Mouse (Mus musculus) CH12.LX (cell line): ENCODE results near the gene Sema5b. TPM values are rescaled to one million over a fixed set of nuclear protein-coding genes. Genes with fewer than 3 reads are reported as not detected.

Experiments used
- DNase-seq: peaks from one replicate; pipeline ENCODE4 v3.0.0-alpha.2; 2013; ENCODE audit errors: extremely low read depth
- H3K27ac ChIP-seq: 2 replicates; pipeline ENCODE4 v1.5.1; 2012; ENCODE audit warnings: low read depth, mild to moderate bottlenecking, control low read depth, moderate library complexity; ENCODE audit not compliant: insufficient read depth
- H3K27me3 ChIP-seq: replicated peaks from 2 replicates; pipeline ENCODE3; 2012; ENCODE audit warnings: inconsistent platforms
- H3K36me3 ChIP-seq, 2 experiments: replicated peaks in 1 of 2; 2 replicates each; pipeline versions ENCODE3 to v1.6.1; 2012; ENCODE audit warnings: inconsistent platforms in 1 of 2, low read length in 1 of 2, mild to moderate bottlenecking in 1 of 2, mixed read lengths in 1 of 2, moderate library complexity in 1 of 2; ENCODE audit not compliant: control insufficient read depth in 1 of 2, insufficient read depth in 1 of 2
- H3K4me1 ChIP-seq, 2 experiments: 2 replicates each; pipeline ENCODE4 v1.6.1; 2012; ENCODE audit warnings: inconsistent platforms in 1 of 2, moderate library complexity in 1 of 2; ENCODE audit not compliant: insufficient read depth in 2 of 2, control insufficient read depth in 1 of 2
- H3K4me2 ChIP-seq: 2 replicates; pipeline ENCODE4 v1.6.1; 2012; ENCODE audit warnings: low read depth, mild to moderate bottlenecking, control low read depth; ENCODE audit not compliant: poor library complexity, insufficient read depth, severe bottlenecking
- H3K4me3 ChIP-seq, 3 experiments: fragments of 150-350 bp in 1 of 3; sonication (generic) in 1 of 3; replicated peaks in 1 of 3; 2 replicates each; pipeline versions ENCODE3 to v1.5.1; 2011 to 2012; ENCODE audit warnings: low read depth in 2 of 3, low read length in 2 of 3, mild to moderate bottlenecking in 2 of 3, moderate library complexity in 2 of 3, control low read depth in 1 of 3, improper control_type of control experiment in 1 of 3, inconsistent platforms in 1 of 3, mixed read lengths in 1 of 3; ENCODE audit not compliant: poor library complexity in 1 of 3
- H3K79me2 ChIP-seq: replicated peaks from 2 replicates; pipeline ENCODE4 v1.6.1; 2012; ENCODE audit warnings: mild to moderate bottlenecking, moderate library complexity; ENCODE audit not compliant: control insufficient read depth, poor library complexity, insufficient read depth, severe bottlenecking; ENCODE audit errors: extremely low read depth
- H3K9ac ChIP-seq: 2 replicates; pipeline ENCODE4 v1.6.1; 2012; ENCODE audit warnings: low read depth, mild to moderate bottlenecking, control low read depth, moderate library complexity; ENCODE audit not compliant: insufficient read depth
- H3K9me3 ChIP-seq: replicated peaks from 2 replicates; pipeline ENCODE3; 2012; ENCODE audit warnings: low read length, inconsistent platforms, mixed read lengths
- CHD2 ChIP-seq: IDR thresholded peaks from 2 replicates; pipeline ENCODE4 v1.6.1; 2011; ENCODE audit warnings: low read length, improper control_type of control experiment
- ETS1 ChIP-seq: conservative IDR thresholded peaks from 2 replicates; pipeline ENCODE4 v1.6.1; 2012; ENCODE audit warnings: low read depth, mild to moderate bottlenecking, inconsistent platforms, low read length, improper control_type of control experiment, moderate library complexity
- JUN ChIP-seq: IDR thresholded peaks from 2 replicates; pipeline ENCODE4 v1.6.1; 2011; ENCODE audit warnings: low read depth, mild to moderate bottlenecking, low read length, improper control_type of control experiment, moderate library complexity; ENCODE audit not compliant: insufficient read depth
- KAT2A ChIP-seq: IDR thresholded peaks from 2 replicates; pipeline ENCODE4 v1.6.1; 2012; ENCODE audit warnings: low read length, improper control_type of control experiment, inconsistent platforms; ENCODE audit not compliant: insufficient replicate concordance
- MAFK ChIP-seq: IDR thresholded peaks from 2 replicates; pipeline ENCODE4 v1.6.1; 2011; ENCODE audit warnings: low read length, improper control_type of control experiment; ENCODE audit not compliant: insufficient replicate concordance
- NRF1 ChIP-seq: IDR thresholded peaks from 2 replicates; pipeline ENCODE4 v1.6.1; 2014; ENCODE audit warnings: low read depth, mild to moderate bottlenecking, inconsistent platforms, low read length, improper control_type of control experiment, moderate library complexity
- PAX5 ChIP-seq: IDR thresholded peaks from 2 replicates; pipeline ENCODE4 v1.6.1; 2012; ENCODE audit warnings: low read length, inconsistent platforms, mixed read lengths
- RAD21 ChIP-seq: IDR thresholded peaks from 2 replicates; pipeline ENCODE4 v1.6.1; 2011; ENCODE audit warnings: low read depth, mild to moderate bottlenecking, low read length, improper control_type of control experiment, moderate library complexity
- RCOR1 ChIP-seq: conservative IDR thresholded peaks from 2 replicates; pipeline ENCODE4 v1.6.1; 2012; ENCODE audit warnings: low read depth, mild to moderate bottlenecking, inconsistent platforms, low read length, improper control_type of control experiment
- SIN3A ChIP-seq: IDR thresholded peaks from 2 replicates; pipeline ENCODE4 v1.6.1; 2012; ENCODE audit warnings: low read length, improper control_type of control experiment, inconsistent platforms
- USF2 ChIP-seq: conservative IDR thresholded peaks from 2 replicates; pipeline ENCODE4 v1.6.1; 2011; ENCODE audit warnings: low read depth, low read length, improper control_type of control experiment
- ZNF384 ChIP-seq: IDR thresholded peaks from 2 replicates; pipeline ENCODE4 v1.6.1; 2012; ENCODE audit warnings: low read depth, low read length, improper control_type of control experiment, inconsistent platforms
- dilution Hi-C: fragments of 300-500 bp; cut with MboI; formaldehyde crosslinking; loops from 2 replicates; pipeline ENCODE4 v1.14.3; 2020; ENCODE audit warnings: low sequenced_read_pairs; ENCODE audit not compliant: extremely low pct_unique_long_range_greater_than_20kb, extremely low pct_ligation_motif_present
- in situ Hi-C: fragments of 300-500 bp; cut with MboI; formaldehyde crosslinking; loops from 3 replicates; pipeline ENCODE4 v1.14.3; 2019; ENCODE audit warnings: low sequenced_read_pairs, low pct_ligation_motif_present, low pct_unique_long_range_greater_than_20kb, mixed read lengths
- polyA plus RNA-seq: library from polyadenylated mRNA; unstranded; fragments of >175 nt; gene quantifications from 2 replicates; pipeline ENCODE4 v1.2.1, GENCODE M21; 2012; ENCODE audit warnings: low read depth; ENCODE audit not compliant: insufficient read length
- total RNA-seq, 2 experiments: library from RNA; depleted of rRNA; stranded (reverse); fragments of 300-350 nt in 1 of 2; fragments of >200 nt in 1 of 2; gene quantifications; 2 replicates each; pipeline ENCODE4 v1.2.3; 2012 to 2014

Gene Sema5b
- total and polyA plus RNA-seq, 3 experiments = 0.04 TPM; not detected in 2

GRCm38 (mm10) chr16:35608244-35608643 lies 67.3 kb downstream of the Sema5b start:
- Histone ChIP-seq H3K27ac (no peak overlapping the region), H3K36me3 (no peaks in the 10 kb centered on the region), H3K79me2 (no peaks in the 10 kb centered on the region), H3K4me3 (no peak overlapping the region), H3K9ac (no peak overlapping the region), H3K4me2 (no peak overlapping the region), H3K27me3 (peaks cover 91% of the 10 kb centered on the region), H3K9me3 (no peaks in the 10 kb centered on the region), H3K4me1 (peaks cover 3 to 33% of the 10 kb centered on the region in 2 experiments; a peak in 3 of 4 replicates)
- dilution Hi-C loops (no loop called here), in situ Hi-C loops (no loop called here)
- TF ChIP-seq RAD21 (no peak), USF2 (no peak), CHD2 (no peak), PAX5 (no peak), MAFK (no peak), KAT2A (no peak), SIN3A (no peak)
- no peak for DNase-seq

DNA sequence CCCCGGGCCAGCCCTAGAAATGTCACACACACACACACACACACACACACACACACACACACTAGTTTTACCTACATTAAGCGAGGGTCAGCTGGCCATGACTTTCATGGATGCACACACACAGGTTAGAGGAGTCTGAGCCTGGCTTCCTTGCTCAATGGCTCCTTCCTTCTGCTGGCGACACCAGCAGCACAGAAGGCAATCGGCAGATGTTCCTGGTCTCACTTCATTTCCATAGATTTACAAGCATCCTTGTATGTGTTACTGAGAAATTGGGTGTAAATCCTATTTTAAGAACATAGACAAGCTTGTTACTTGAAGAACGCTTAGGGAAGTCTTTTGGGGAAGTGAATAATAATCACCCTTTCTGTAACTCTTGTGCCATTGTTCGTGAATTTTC lies 68.6 kb downstream of the Sema5b start:
- Histone ChIP-seq H3K27ac (no peak overlapping the region), H3K4me1 (peaks cover 3 to 46% of the 10 kb centered on the region in 2 experiments), H3K4me3 (no peak overlapping the region), H3K4me2 (no peak overlapping the region), H3K79me2 (no peaks in the 10 kb centered on the region), H3K27me3 (peaks cover 90% of the 10 kb centered on the region), H3K36me3 (no peaks in the 10 kb centered on the region), H3K9me3 (no peaks in the 10 kb centered on the region), H3K9ac (no peak overlapping the region)
- DNase-seq = no peak
- TF ChIP-seq PAX5 (no peak), JUN (no peak), NRF1 (no peak), RCOR1 (no peak)
- in situ Hi-C loops = no loop called here
- dilution Hi-C loops = no loop called here

DNA sequence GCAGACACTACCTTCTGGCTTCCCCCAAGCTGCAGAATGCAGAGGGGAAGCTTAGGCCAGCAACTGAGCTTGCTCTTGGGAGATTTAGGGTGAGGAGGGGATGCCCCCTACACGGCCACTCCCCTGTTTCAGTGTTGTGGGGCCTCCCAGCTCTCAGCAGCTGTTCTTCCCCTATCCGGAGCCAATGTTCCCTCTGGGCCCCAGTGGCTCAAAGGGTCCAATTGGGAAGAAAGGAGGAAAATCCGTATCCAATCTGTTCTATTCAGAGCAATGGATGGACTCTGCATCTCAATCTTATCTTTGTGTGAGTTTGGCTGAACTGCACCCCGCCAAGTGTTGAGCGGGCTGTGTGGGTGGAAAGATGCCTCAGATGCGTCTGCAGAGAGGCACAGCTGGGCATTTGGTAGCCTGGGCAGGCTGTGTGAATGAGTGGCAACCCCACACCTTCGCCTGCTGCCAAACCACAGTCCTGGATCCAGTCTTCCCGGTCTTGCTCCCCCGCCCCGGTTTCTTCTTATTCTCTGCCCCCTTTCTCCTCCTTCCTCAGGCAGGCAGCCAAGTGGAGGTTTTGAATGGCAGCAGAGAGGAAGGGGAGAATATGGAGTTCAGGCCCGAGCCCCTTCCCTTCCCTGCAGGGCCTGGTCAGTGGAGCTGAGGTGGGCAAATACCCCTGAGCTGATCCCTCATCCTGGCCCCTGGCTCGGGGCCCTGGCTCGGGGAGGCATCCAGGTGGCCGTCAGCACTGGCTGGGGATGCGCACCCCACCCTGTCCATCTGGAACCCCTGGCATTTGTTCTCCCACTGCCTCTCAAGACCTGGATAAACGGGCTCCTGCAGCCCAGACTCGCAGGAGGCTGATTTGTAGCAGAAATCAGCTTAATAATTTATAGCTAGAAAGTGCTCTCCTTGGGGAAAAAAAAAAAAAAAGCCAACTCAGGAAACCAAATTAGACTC lies 73.2 kb downstream of the Sema5b start:
- H3K9ac ChIP-seq = no peak overlapping the region
- no peak overlapping the region for H3K4me2 ChIP-seq
- H3K36me3 ChIP-seq = no peaks in the 10 kb centered on the region
- peaks cover 0 to 40% of the 10 kb centered on the region in 2 experiments; a peak in 3 of 4 replicates for H3K4me1 ChIP-seq
- no peaks in the 10 kb centered on the region for H3K79me2 ChIP-seq
- peaks cover 95% of the 10 kb centered on the region for H3K27me3 ChIP-seq
- no peaks in the 10 kb centered on the region for H3K9me3 ChIP-seq
- dilution Hi-C loops = no loop called here
- H3K27ac ChIP-seq = no peak overlapping the region
- no peak overlapping the region for H3K4me3 ChIP-seq
- TF ChIP-seq ZNF384 (no peak), ETS1 (0 out of 2 replicates have a peak, but pooled peaks have one; percentile 11)
- TF ChIP-seq, all 38 proteins: peak for 1
- in situ Hi-C loops = no loop called here
- peak; percentile 55 for DNase-seq
